Mouse (Mus musculus): ENCODE measurements around the gene Lama2. TPM values are rescaled to one million over a fixed set of nuclear protein-coding genes. Genes with fewer than 3 reads are reported as not detected.

Gene Lama2
- polyA plus RNA-seq, 1 experiment: 2.7 TPM

GRCm38 (mm10) chr10:27305301-27305700 lies 314.3 kb downstream of the Lama2 start:
- no peak for TF ChIP-seq POLR2A (IDR thresholded peaks at IDR 0.05; ENCODE audit: low read depth, low read length)
- TF ChIP-seq CTCF (IDR thresholded peaks at IDR 0.05; ENCODE audit: extremely low read depth, insufficient read depth, insufficient read length, insufficient replicate concordance): no peak
- no peak overlapping the region for H3K4me3 ChIP-seq (ENCODE audit: extremely low read depth, insufficient read depth, insufficient read length)
- 76% methylated on average over 3 of the region's 3 CpGs for WGBS
- no peak for DNase-seq (ENCODE audit: low read depth in 1 of 2, low spot score in 2 of 2)
- no peaks in the 10 kb centered on the region for H3K27me3 ChIP-seq (ENCODE audit: control insufficient read depth, insufficient read depth, low read length)
- no peak overlapping the region for H3K27ac ChIP-seq (ENCODE audit: insufficient read depth, low read length)
- no peaks in the 10 kb centered on the region for H3K36me3 ChIP-seq (ENCODE audit: control insufficient read depth, insufficient read depth, low read length)
- no peaks in the 10 kb centered on the region for H3K4me1 ChIP-seq (ENCODE audit: control insufficient read depth, insufficient read depth, insufficient read length)

GRCm38 (mm10) chr10:27285098-27285860 lies 334.3 kb downstream of the Lama2 start:
- no peak for DNase-seq (ENCODE audit: low read depth in 1 of 2, low spot score in 2 of 2)
- no peak overlapping the region for H3K4me3 ChIP-seq (ENCODE audit: extremely low read depth, insufficient read depth, insufficient read length)
- WGBS: 65% methylated on average over 10 of the region's 10 CpGs
- H3K36me3 ChIP-seq (ENCODE audit: control insufficient read depth, insufficient read depth, low read length): no peaks in the 10 kb centered on the region
- no peaks in the 10 kb centered on the region for H3K27me3 ChIP-seq (ENCODE audit: control insufficient read depth, insufficient read depth, low read length)
- H3K4me1 ChIP-seq (ENCODE audit: control insufficient read depth, insufficient read depth, insufficient read length): no peaks in the 10 kb centered on the region
- TF ChIP-seq POLR2A (IDR thresholded peaks at IDR 0.05; ENCODE audit: low read depth, low read length) (no peak), CTCF (IDR thresholded peaks at IDR 0.05; ENCODE audit: extremely low read depth, insufficient read depth, insufficient read length, insufficient replicate concordance) (no peak)
- H3K27ac ChIP-seq (ENCODE audit: insufficient read depth, low read length): no peak overlapping the region

DNA sequence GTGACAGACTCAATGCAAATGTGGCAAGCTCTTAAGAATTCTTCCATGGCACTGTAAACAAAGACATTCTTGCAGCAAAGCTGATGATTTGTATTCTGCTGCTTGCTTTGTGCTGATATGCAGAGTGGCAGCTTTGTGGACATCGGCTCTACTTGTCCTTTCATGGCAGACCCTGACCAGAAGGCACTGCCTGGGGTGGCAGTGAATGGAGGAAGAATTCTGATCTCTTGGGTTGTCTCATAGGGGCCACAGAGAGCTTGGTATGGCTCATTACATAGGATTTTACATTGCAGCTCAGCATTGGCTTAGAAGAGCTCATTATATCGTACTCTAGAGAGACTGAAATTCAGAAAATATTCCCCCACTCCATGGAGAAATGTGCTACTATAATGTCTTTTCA lies 352.1 kb downstream of the Lama2 start:
- no peaks in the 10 kb centered on the region for H3K27me3 ChIP-seq (ENCODE audit: control insufficient read depth, insufficient read depth, low read length)
- whole genome bisulfite sequencing: 82% methylated on average over 2 of the region's 2 CpGs
- no peaks in the 10 kb centered on the region for H3K36me3 ChIP-seq (ENCODE audit: control insufficient read depth, insufficient read depth, low read length)
- H3K4me1 ChIP-seq (ENCODE audit: control insufficient read depth, insufficient read depth, insufficient read length): no peaks in the 10 kb centered on the region
- DNase-seq (ENCODE audit: low read depth in 1 of 2, low spot score in 2 of 2): no peak
- H3K27ac ChIP-seq (ENCODE audit: insufficient read depth, low read length): no peak overlapping the region
- H3K4me3 ChIP-seq (ENCODE audit: extremely low read depth, insufficient read depth, insufficient read length): no peak overlapping the region
- TF ChIP-seq POLR2A (IDR thresholded peaks at IDR 0.05; ENCODE audit: low read depth, low read length) (no peak), CTCF (IDR thresholded peaks at IDR 0.05; ENCODE audit: extremely low read depth, insufficient read depth, insufficient read length, insufficient replicate concordance) (no peak)

DNA sequence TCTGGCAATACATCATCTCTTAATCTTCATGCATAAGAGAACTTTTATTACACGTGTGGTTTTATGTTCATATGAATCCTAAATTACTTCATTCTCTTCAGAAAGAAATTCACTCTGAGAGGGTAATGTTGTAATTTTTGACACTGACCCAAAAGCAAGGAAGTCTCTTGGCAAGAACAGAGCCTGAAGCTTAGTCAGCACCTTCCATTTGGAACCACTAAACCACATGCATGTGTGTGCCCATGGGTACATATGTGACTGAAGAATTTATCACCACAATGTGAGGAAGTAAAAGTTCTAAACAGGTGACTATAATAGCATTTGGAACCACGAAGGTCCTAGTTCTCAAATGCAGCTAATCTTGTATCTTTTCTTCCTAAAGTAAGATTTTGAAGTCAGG lies 353.7 kb downstream of the Lama2 start:
- 30% methylated on average over 2 of the region's 2 CpGs for WGBS

DNA sequence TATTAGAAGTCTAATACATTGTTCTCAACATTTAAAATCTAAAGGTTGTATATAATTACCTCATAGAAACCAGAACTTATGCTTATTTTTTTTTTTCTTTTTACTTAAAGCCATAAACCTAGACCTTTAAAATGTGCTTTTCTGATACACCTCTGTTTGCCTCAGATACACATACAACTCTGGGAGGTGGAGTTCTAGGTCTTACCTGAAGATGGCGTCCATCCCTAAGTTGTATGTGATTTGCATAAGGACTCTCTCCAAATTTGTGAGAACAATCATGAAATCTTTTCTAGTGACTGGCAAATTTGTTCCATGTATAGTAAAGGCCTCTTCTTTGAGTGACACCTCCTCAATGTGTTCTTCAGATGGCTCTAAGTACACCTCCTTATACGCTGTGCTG lies 354.8 kb downstream of the Lama2 start:
- H3K27ac ChIP-seq (ENCODE audit: insufficient read depth, low read length): no peak overlapping the region
- no peak overlapping the region for H3K4me3 ChIP-seq (ENCODE audit: extremely low read depth, insufficient read depth, insufficient read length)
- H3K27me3 ChIP-seq (ENCODE audit: control insufficient read depth, insufficient read depth, low read length): no peaks in the 10 kb centered on the region
- TF ChIP-seq POLR2A (IDR thresholded peaks at IDR 0.05; ENCODE audit: low read depth, low read length) (no peak), CTCF (IDR thresholded peaks at IDR 0.05; ENCODE audit: extremely low read depth, insufficient read depth, insufficient read length, insufficient replicate concordance) (no peak)
- DNase-seq (ENCODE audit: low read depth in 1 of 2, low spot score in 2 of 2): no peak
- no peaks in the 10 kb centered on the region for H3K36me3 ChIP-seq (ENCODE audit: control insufficient read depth, insufficient read depth, low read length)
- WGBS: 62% methylated on average over 2 of the region's 2 CpGs
- no peaks in the 10 kb centered on the region for H3K4me1 ChIP-seq (ENCODE audit: control insufficient read depth, insufficient read depth, insufficient read length)

More for the DNA sequence above, 353.7 kb downstream of the Lama2 start:
- Histone ChIP-seq H3K4me3 (ENCODE audit: extremely low read depth, insufficient read depth, insufficient read length) (no peak overlapping the region), H3K4me1 (ENCODE audit: control insufficient read depth, insufficient read depth, insufficient read length) (no peaks in the 10 kb centered on the region), H3K27me3 (ENCODE audit: control insufficient read depth, insufficient read depth, low read length) (no peaks in the 10 kb centered on the region), H3K36me3 (ENCODE audit: control insufficient read depth, insufficient read depth, low read length) (no peaks in the 10 kb centered on the region), H3K27ac (ENCODE audit: insufficient read depth, low read length) (no peak overlapping the region)
- no peak for TF ChIP-seq CTCF (IDR thresholded peaks at IDR 0.05; ENCODE audit: extremely low read depth, insufficient read depth, insufficient read length, insufficient replicate concordance)
- no peak for TF ChIP-seq POLR2A (IDR thresholded peaks at IDR 0.05; ENCODE audit: low read depth, low read length)
- DNase-seq (ENCODE audit: low read depth in 1 of 2, low spot score in 2 of 2): no peak

DNA sequence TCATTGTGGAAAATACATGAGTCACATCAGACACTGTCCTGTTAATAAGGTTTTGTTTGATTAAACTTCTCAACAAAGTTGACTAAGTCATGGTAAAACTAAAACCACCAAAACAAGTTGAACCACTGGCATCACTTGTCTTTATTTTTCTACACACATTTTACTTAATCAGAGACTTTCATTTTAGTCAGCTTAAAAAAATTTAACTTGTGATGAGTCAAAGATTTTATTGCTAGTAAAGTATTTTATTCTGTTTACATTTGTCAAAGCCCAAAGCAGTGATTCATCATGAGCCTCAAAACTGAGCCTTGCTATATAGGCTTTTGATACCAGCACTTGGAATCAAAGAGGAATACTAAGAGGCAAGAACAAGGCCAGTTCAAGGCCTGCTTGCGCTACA lies 369.8 kb downstream of the Lama2 start:
- no peak overlapping the region for H3K4me3 ChIP-seq (ENCODE audit: extremely low read depth, insufficient read depth, insufficient read length)
- no peak for DNase-seq (ENCODE audit: low read depth in 1 of 2, low spot score in 2 of 2)
- H3K36me3 ChIP-seq (ENCODE audit: control insufficient read depth, insufficient read depth, low read length): no peaks in the 10 kb centered on the region
- TF ChIP-seq POLR2A (IDR thresholded peaks at IDR 0.05; ENCODE audit: low read depth, low read length) (no peak), CTCF (IDR thresholded peaks at IDR 0.05; ENCODE audit: extremely low read depth, insufficient read depth, insufficient read length, insufficient replicate concordance) (no peak)
- WGBS: 87% methylated on average over 1 of the region's 1 CpGs
- no peak overlapping the region for H3K27ac ChIP-seq (ENCODE audit: insufficient read depth, low read length)
- no peaks in the 10 kb centered on the region for H3K4me1 ChIP-seq (ENCODE audit: control insufficient read depth, insufficient read depth, insufficient read length)
- H3K27me3 ChIP-seq (ENCODE audit: control insufficient read depth, insufficient read depth, low read length): no peaks in the 10 kb centered on the region

GRCm38 (mm10) chr10:27234755-27235154 lies 384.8 kb downstream of the Lama2 start:
- Histone ChIP-seq H3K27me3 (ENCODE audit: control insufficient read depth, insufficient read depth, low read length) (no peaks in the 10 kb centered on the region), H3K27ac (ENCODE audit: insufficient read depth, low read length) (no peak overlapping the region), H3K4me3 (ENCODE audit: extremely low read depth, insufficient read depth, insufficient read length) (no peak overlapping the region), H3K4me1 (ENCODE audit: control insufficient read depth, insufficient read depth, insufficient read length) (no peaks in the 10 kb centered on the region), H3K36me3 (ENCODE audit: control insufficient read depth, insufficient read depth, low read length) (no peaks in the 10 kb centered on the region)
- DNase-seq (ENCODE audit: low read depth in 1 of 2, low spot score in 2 of 2): no peak
- TF ChIP-seq CTCF (IDR thresholded peaks at IDR 0.05; ENCODE audit: extremely low read depth, insufficient read depth, insufficient read length, insufficient replicate concordance): no peak
- no peak for TF ChIP-seq POLR2A (IDR thresholded peaks at IDR 0.05; ENCODE audit: low read depth, low read length)
- WGBS: 86% methylated on average over 4 of the region's 4 CpGs

Data from spleen, adult 2 months (tissue).